Mouse (Mus musculus): ENCODE data around the gene Fntb. TPM values are rescaled to one million over a fixed set of nuclear protein-coding genes. Genes with fewer than 3 reads are reported as not detected.

Gene Fntb
- polyA plus RNA-seq, 1 experiment from 2014 or later = 18.9 TPM

GRCm38 (mm10) chr12:76776898-76777297 is 11.5 kb downstream of the Fntb start:
- WGBS = 54% methylated on average over 5 of the region's 5 CpGs

GRCm38 (mm10) chr12:76777845-76778244 is 12.5 kb downstream of the Fntb start:
- Histone ChIP-seq H3K9ac (replicated peaks; ENCODE audit: low read depth) (no peak overlapping the region), H3K4me3 (ENCODE audit: low read depth, low read length) (no peak overlapping the region), H3K4me1 (ENCODE audit: insufficient read depth, low read depth, low read length) (no peaks in the 10 kb centered on the region), H3K27me3 (replicated peaks; ENCODE audit: insufficient read depth, low read length) (no peaks in the 10 kb centered on the region), H3K9me3 (ENCODE audit: low read length) (no peaks in the 10 kb centered on the region), H3K27ac (ENCODE audit: low read length) (no peak overlapping the region), H3K4me2 (replicated peaks; ENCODE audit: low read depth, low read length) (no peak overlapping the region), H3K36me3 (ENCODE audit: insufficient read depth, low read length) (no peaks in the 10 kb centered on the region)
- ATAC-seq (no peak), DNase-seq (ENCODE audit: low spot score) (no peak)
- TF ChIP-seq EP300 (IDR thresholded peaks at IDR 0.05) = no peak
- peak; percentile 33 for TF ChIP-seq CTCF (IDR thresholded peaks at IDR 0.05)

More at GRCm38 (mm10) chr12:76776898-76777297, 11.5 kb downstream of the Fntb start:
- Histone ChIP-seq H3K4me2 (replicated peaks; ENCODE audit: low read depth, low read length) (no peak overlapping the region), H3K4me3 (ENCODE audit: low read depth, low read length) (no peak overlapping the region), H3K9me3 (ENCODE audit: low read length) (no peaks in the 10 kb centered on the region), H3K36me3 (ENCODE audit: insufficient read depth, low read length) (no peaks in the 10 kb centered on the region), H3K4me1 (ENCODE audit: insufficient read depth, low read depth, low read length) (no peaks in the 10 kb centered on the region), H3K27ac (ENCODE audit: low read length) (no peak overlapping the region), H3K27me3 (replicated peaks; ENCODE audit: insufficient read depth, low read length) (no peaks in the 10 kb centered on the region), H3K9ac (replicated peaks; ENCODE audit: low read depth) (no peak overlapping the region)
- ATAC-seq (no peak), DNase-seq (ENCODE audit: low spot score) (no peak)
- TF ChIP-seq CTCF (IDR thresholded peaks at IDR 0.05) (no peak), EP300 (IDR thresholded peaks at IDR 0.05) (no peak)

GRCm38 (mm10) chr12:76778305-76779083 is 13.1 kb downstream of the Fntb start:
- DNase-seq (ENCODE audit: low spot score) (no peak), ATAC-seq (no peak)
- Histone ChIP-seq H3K9ac (replicated peaks; ENCODE audit: low read depth) (no peak overlapping the region), H3K27me3 (replicated peaks; ENCODE audit: insufficient read depth, low read length) (no peaks in the 10 kb centered on the region), H3K4me1 (ENCODE audit: insufficient read depth, low read depth, low read length) (no peaks in the 10 kb centered on the region), H3K4me2 (replicated peaks; ENCODE audit: low read depth, low read length) (no peak overlapping the region), H3K4me3 (ENCODE audit: low read depth, low read length) (no peak overlapping the region), H3K27ac (ENCODE audit: low read length) (no peak overlapping the region), H3K9me3 (ENCODE audit: low read length) (no peaks in the 10 kb centered on the region), H3K36me3 (ENCODE audit: insufficient read depth, low read length) (no peaks in the 10 kb centered on the region)
- TF ChIP-seq EP300 (IDR thresholded peaks at IDR 0.05) = no peak
- no peak for TF ChIP-seq CTCF (IDR thresholded peaks at IDR 0.05)
- WGBS = 83% methylated on average over 10 of the region's 10 CpGs

GRCm38 (mm10) chr12:76779951-76780350 is 14.6 kb downstream of the Fntb start:
- DNase-seq (ENCODE audit: low spot score) (no peak), ATAC-seq (no peak)
- Histone ChIP-seq H3K27me3 (replicated peaks; ENCODE audit: insufficient read depth, low read length) (no peaks in the 10 kb centered on the region), H3K27ac (ENCODE audit: low read length) (no peak overlapping the region), H3K36me3 (ENCODE audit: insufficient read depth, low read length) (no peaks in the 10 kb centered on the region), H3K4me3 (ENCODE audit: low read depth, low read length) (no peak overlapping the region), H3K4me2 (replicated peaks; ENCODE audit: low read depth, low read length) (no peak overlapping the region), H3K9me3 (ENCODE audit: low read length) (no peaks in the 10 kb centered on the region), H3K4me1 (ENCODE audit: insufficient read depth, low read depth, low read length) (no peaks in the 10 kb centered on the region), H3K9ac (replicated peaks; ENCODE audit: low read depth) (no peak overlapping the region)
- TF ChIP-seq CTCF (IDR thresholded peaks at IDR 0.05) (no peak), EP300 (IDR thresholded peaks at IDR 0.05) (no peak)
- 90% methylated on average over 5 of the region's 5 CpGs for WGBS

- H3K9me3 ChIP-seq (ENCODE audit: low read length) = no peaks in the 10 kb centered on the region
- 81% methylated on average over 12 of the region's 12 CpGs for WGBS
- no peak for DNase-seq (ENCODE audit: low spot score)
- no peaks in the 10 kb centered on the region for H3K27me3 ChIP-seq (replicated peaks; ENCODE audit: insufficient read depth, low read length)
- ATAC-seq = no peak
- no peak overlapping the region for H3K4me3 ChIP-seq (ENCODE audit: low read depth, low read length)
- TF ChIP-seq EP300 (IDR thresholded peaks at IDR 0.05) = no peak
- no peak for TF ChIP-seq CTCF (IDR thresholded peaks at IDR 0.05)
- no peak overlapping the region for H3K4me2 ChIP-seq (replicated peaks; ENCODE audit: low read depth, low read length)
- H3K9ac ChIP-seq (replicated peaks; ENCODE audit: low read depth) = no peak overlapping the region
- no peak overlapping the region for H3K27ac ChIP-seq (ENCODE audit: low read length)
- no peaks in the 10 kb centered on the region for H3K4me1 ChIP-seq (ENCODE audit: insufficient read depth, low read depth, low read length)
- no peaks in the 10 kb centered on the region for H3K36me3 ChIP-seq (ENCODE audit: insufficient read depth, low read length)
Observed at GRCm38 (mm10) chr12:76780639-76781468, 15.5 kb downstream of the Fntb start.

GRCm38 (mm10) chr12:76784056-76784619 is 18.7 kb downstream of the Fntb start:
- Histone ChIP-seq H3K27ac (ENCODE audit: low read length) (no peak overlapping the region), H3K9me3 (ENCODE audit: low read length) (no peaks in the 10 kb centered on the region), H3K4me2 (replicated peaks; ENCODE audit: low read depth, low read length) (no peak overlapping the region)

More at GRCm38 (mm10) chr12:76784056-76784619, 18.7 kb downstream of the Fntb start:
- no peaks in the 10 kb centered on the region for H3K27me3 ChIP-seq (replicated peaks; ENCODE audit: insufficient read depth, low read length)
- H3K4me1 ChIP-seq (ENCODE audit: insufficient read depth, low read depth, low read length) = no peaks in the 10 kb centered on the region
- 59% methylated on average over 10 of the region's 10 CpGs for WGBS
- no peak for TF ChIP-seq EP300 (IDR thresholded peaks at IDR 0.05)
- no peak for TF ChIP-seq CTCF (IDR thresholded peaks at IDR 0.05)
- H3K36me3 ChIP-seq (ENCODE audit: insufficient read depth, low read length) = no peaks in the 10 kb centered on the region
- ATAC-seq (no peak), DNase-seq (ENCODE audit: low spot score) (no peak)
- no peak overlapping the region for H3K4me3 ChIP-seq (ENCODE audit: low read depth, low read length)
- no peak overlapping the region for H3K9ac ChIP-seq (replicated peaks; ENCODE audit: low read depth)
